Mouse (Mus musculus): ENCODE data around the gene Kdm1a. TPM values are rescaled to one million over a fixed set of nuclear protein-coding genes. Genes with fewer than 3 reads are reported as not detected.

Gene Kdm1a
- total RNA-seq, 2 experiments from 2014 or later: 89.0 to 91.6 TPM

GRCm38 (mm10) chr4:136635995-136636394 lies 33.5 kb upstream of the Kdm1a start:
- DNase-seq (ENCODE audit: low spot score in 2 of 2): no peak
- TF ChIP-seq CTCF (conservative IDR thresholded peaks at IDR 0.05): peak; percentile 61
- Histone ChIP-seq H3K27ac (no peak overlapping the region), H3K4me3 (no peak overlapping the region)

- DNase-seq (ENCODE audit: low spot score in 2 of 2): peak; percentile 31 to 35
- H3K27ac ChIP-seq: no peak overlapping the region
- H3K4me3 ChIP-seq: no peak overlapping the region
- no peak for TF ChIP-seq CTCF (conservative IDR thresholded peaks at IDR 0.05)
Measured at GRCm38 (mm10) chr4:136631237-136631994, 28.9 kb upstream of the Kdm1a start.

- Histone ChIP-seq H3K27ac (no peak overlapping the region), H3K4me3 (no peak overlapping the region)
- DNase-seq (ENCODE audit: low spot score in 2 of 2): no peak
- TF ChIP-seq CTCF (conservative IDR thresholded peaks at IDR 0.05): no peak
Measured at GRCm38 (mm10) chr4:136626590-136626989, 24.1 kb upstream of the Kdm1a start.

GRCm38 (mm10) chr4:136622388-136622787 lies 19.9 kb upstream of the Kdm1a start, which contains the start of gene Lactbl1:
Gene Lactbl1 (plus strand): TSS chr4:136622621.
- no peak for TF ChIP-seq CTCF (conservative IDR thresholded peaks at IDR 0.05)
- H3K27ac ChIP-seq: no peak within 1 kb of the TSS
- H3K4me3 ChIP-seq: no peak within 1 kb of the TSS
- DNase-seq (ENCODE audit: low spot score in 2 of 2): no peak

GRCm38 (mm10) chr4:136621956-136622355 lies 19.4 kb upstream of the Kdm1a start:
- no peak for DNase-seq (ENCODE audit: low spot score in 2 of 2)
- TF ChIP-seq CTCF (conservative IDR thresholded peaks at IDR 0.05): no peak
- Histone ChIP-seq H3K4me3 (no peak overlapping the region), H3K27ac (no peak overlapping the region)

- peak in 1 of 2 experiments; percentile 79 for DNase-seq (ENCODE audit: low spot score in 2 of 2)
- H3K27ac ChIP-seq: no peak overlapping the region
- no peak overlapping the region for H3K4me3 ChIP-seq
- TF ChIP-seq CTCF (conservative IDR thresholded peaks at IDR 0.05): peak; percentile 90
Measured at GRCm38 (mm10) chr4:136621336-136621735, 18.8 kb upstream of the Kdm1a start.

DNA sequence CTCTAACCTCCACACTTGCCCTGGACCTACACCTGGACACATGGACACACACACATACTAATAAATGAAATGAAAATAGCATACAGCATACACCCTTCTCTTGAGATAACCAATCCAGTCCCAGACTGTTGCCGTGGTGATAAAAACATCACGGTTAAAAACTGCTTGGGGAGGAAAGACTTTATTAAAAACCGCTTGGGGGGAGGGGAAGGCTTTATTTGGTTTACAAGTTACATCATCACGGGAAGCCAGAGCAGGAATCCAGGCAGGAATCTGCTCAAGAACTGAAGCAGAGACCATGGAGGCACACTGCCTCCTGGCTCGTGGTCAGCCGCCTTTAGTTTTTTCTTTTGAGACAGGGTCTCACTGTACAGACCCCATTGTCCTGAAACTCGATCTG lies 11.1 kb upstream of the Kdm1a start:
- no peak for TF ChIP-seq CTCF (conservative IDR thresholded peaks at IDR 0.05)

DNA sequence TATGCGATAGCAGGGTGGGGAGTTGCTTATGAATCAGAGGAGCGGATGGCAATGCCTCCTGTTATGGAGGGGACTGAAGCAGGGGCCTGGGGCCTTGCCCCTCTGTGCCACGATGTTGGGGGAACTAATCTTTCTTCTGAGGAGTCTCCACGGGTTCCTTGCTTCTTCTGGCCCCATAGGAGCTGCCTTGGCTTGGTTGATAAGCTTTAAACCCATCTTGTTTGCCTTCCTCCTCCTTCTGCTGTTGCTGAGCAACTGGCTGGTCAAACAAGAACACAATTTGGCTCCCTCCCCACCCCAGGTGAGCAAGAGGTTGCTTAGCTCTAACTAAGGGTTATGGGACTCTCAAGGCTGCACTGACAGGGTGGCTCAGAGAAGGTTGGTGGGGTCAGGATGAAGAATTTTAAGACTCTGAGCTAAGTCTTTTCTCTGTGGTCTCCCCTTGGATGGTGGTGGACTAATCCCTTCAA lies 7.9 kb upstream of the Kdm1a start, which contains the start of gene Tex46:
Gene Tex46, plus strand, starts transcription at position 51 of the 470 bp plus-strand sequence.
- DNase-seq (ENCODE audit: low spot score in 2 of 2): no peak
- no peak for TF ChIP-seq CTCF (conservative IDR thresholded peaks at IDR 0.05)
- Histone ChIP-seq H3K4me3 (no peak within 1 kb of the TSS), H3K27ac (no peak within 1 kb of the TSS)

More for the DNA sequence above, 11.1 kb upstream of the Kdm1a start:
- Histone ChIP-seq H3K4me3 (no peak overlapping the region), H3K27ac (no peak overlapping the region)
- no peak for DNase-seq (ENCODE audit: low spot score in 2 of 2)

DNA sequence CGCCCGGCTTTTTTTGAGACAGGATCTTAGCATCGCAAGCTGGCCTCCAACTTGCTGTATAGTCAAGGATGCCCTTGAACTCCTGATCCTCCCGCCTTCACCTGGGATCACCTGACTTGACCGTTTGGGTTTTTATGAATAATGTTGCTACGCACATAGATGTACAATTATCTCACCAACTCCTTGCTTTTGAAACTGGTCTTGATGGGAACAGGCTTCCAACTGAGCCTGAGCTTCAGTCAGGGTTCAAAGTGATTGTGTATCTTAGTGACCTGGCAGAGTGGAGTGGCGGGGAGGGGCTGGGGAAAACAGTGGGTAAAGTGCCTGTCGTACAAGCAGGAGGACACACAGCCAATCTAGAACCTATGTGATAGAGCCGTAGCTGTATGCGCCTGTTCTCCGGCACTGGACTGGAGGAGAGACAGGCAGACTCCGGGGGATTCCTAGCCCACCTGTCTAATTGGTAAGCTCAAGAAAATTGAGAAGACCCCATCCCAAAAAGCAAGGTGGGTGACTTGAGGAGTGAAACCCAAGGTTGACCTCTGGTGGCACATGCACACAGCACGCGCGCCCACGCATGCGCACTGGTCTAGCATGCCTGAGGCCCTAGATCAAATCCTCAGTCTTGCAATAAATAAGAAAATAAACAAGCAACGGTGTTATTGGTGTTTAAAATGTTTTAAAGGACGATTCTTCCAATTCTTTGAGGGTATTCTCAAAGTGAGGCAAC lies 3.4 kb upstream of the Kdm1a start:
- DNase-seq (ENCODE audit: low spot score in 2 of 2): no peak
- Histone ChIP-seq H3K27ac (no peak overlapping the region), H3K4me3 (no peak overlapping the region)
- no peak for TF ChIP-seq CTCF (conservative IDR thresholded peaks at IDR 0.05)

DNA sequence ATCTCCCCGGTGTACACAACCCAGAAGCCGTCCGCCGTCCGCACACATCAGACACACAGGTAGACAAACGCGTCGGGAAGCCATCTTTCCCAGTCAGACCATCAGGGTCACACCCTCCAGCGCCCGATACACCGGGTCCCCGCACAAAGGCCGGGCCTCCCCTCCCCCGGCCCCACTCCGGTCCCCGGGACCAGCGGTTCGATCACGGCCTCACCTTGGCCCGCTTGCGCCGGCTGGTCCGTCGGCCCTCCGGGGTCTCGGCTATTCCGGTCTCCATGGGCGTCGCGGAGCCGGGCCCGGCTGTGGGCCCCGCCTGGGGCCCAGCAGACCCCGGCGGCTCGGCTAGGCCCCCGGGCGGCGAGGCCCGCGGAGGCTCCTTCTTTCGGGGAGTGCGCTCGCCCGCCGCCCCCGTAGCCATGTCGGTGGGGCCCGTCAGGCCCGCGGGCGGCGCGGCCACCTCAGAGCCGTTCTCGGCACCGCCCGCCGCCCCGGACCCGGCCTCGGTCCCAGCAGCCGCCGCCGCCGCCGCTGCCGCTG lies 437 bp downstream of the Kdm1a start:
- Histone ChIP-seq H3K27ac (peak overlapping the region; percentile 96), H3K4me3 (peak overlapping the region; percentile 92)
- DNase-seq (ENCODE audit: low spot score in 2 of 2): peak in 1 of 2 experiments; percentile 22
- TF ChIP-seq CTCF (conservative IDR thresholded peaks at IDR 0.05): no peak

DNA sequence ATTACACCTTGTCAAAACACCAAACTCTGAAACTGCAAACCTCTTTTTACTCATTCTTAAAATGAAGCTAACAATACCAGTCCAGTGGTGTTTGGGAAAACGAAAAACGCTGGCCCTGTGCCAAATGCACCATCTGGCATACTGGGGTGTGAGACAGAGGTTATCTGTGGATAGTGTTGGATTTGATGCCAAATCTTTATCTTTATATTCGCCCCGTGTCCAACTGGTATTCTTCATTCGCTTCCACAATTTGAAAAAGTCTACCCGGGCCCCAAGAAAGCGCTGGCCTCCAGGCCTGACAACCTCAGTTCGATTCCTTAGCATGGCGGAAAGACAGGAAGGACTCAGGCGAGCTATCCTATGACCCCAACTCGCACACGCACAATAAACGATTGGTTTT lies 1.0 kb downstream of the Kdm1a start:
- Histone ChIP-seq H3K4me3 (peak overlapping the region; percentile 92), H3K27ac (peak overlapping the region; percentile 96)
- DNase-seq (ENCODE audit: low spot score in 2 of 2): peak; percentile 22 to 52
- TF ChIP-seq CTCF (conservative IDR thresholded peaks at IDR 0.05): no peak

DNA sequence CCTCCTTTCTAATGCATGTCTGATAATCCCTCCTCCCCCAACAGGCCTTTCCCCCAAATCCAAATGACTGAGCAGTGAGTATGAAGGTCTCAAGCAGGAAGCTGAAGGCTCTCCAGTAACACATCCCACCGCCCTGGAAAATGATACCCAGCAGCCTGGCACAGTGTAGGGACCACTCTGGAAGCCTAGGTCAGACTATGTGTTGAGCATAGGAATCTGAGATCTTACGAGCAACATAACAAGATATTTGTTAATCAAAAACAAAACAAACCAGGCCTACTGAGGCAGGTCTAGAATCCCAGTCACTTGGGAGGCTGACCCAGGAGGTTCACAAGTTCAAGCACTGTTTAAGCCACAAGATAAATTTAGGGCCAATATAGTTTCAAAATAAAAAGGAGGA lies 2.0 kb downstream of the Kdm1a start:
- Histone ChIP-seq H3K27ac (no peak overlapping the region), H3K4me3 (peak overlapping the region; percentile 92)
- TF ChIP-seq CTCF (conservative IDR thresholded peaks at IDR 0.05): no peak
- DNase-seq (ENCODE audit: low spot score in 2 of 2): no peak

- Histone ChIP-seq H3K27ac (no peak overlapping the region), H3K4me3 (no peak overlapping the region)
- TF ChIP-seq CTCF (conservative IDR thresholded peaks at IDR 0.05): peak; percentile 39
- no peak for DNase-seq (ENCODE audit: low spot score in 2 of 2)
Measured at GRCm38 (mm10) chr4:136599869-136600268, 2.7 kb downstream of the Kdm1a start.

All from layer of hippocampus, adult 2 months (tissue).